Mouse (Mus musculus) ES-Bruce4 (cell line): ENCODE measurements around the gene Kat6b.

Experiments used
- CTCF ChIP-seq: IDR thresholded peaks from one replicate; pipeline ENCODE4 v1.8.1; 2011; ENCODE audit warnings: low read depth, low read length
- EP300 ChIP-seq: IDR thresholded peaks from 2 replicates; pipeline ENCODE4 v1.6.1; 2011; ENCODE audit warnings: low read depth, low read length; ENCODE audit not compliant: insufficient read depth
- POLR2A ChIP-seq: IDR thresholded peaks from one replicate; pipeline ENCODE4 v1.8.1; 2011; ENCODE audit warnings: low read length; ENCODE audit not compliant: insufficient read depth

DNA sequence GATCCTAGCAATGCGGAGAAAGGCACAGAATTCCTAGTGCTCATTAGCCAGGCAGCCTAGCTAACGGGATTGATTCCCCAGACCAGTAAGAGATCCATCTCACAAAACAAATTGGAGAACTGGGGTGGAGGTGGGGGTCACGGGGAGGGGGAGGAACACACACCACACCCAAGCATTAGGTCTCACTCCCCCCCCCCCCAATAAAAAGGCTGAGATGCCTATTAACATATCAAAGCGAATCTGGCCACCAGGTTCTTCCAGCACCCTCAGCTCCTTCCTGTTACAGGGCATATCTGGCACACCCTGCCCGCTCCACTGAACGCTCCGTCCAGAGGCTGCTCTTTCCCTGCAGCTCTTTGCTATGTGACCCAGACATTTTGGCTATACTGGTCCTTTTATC, 22.5 kb upstream of the Kat6b start:
- TF ChIP-seq CTCF = no peak
- no peak for TF ChIP-seq EP300
- no peak for TF ChIP-seq POLR2A
